Mouse (Mus musculus) kidney, postnatal 4 days (tissue): ENCODE measurements around the gene Pde3b.
A peak's percentile ranks its signal among the peaks of the same experiment; 100 is the strongest.
"Not testable (repeated sequence)": the region's sequence is repeated elsewhere in the genome, so short reads cannot be mapped to it uniquely, and the experiment has no call there.

ENCODE experiments used
- DNase-seq, 2 experiments: peaks; one replicate each; pipeline ENCODE4 v3.0.0; 2021; ENCODE audit warnings: mixed read lengths in 2 of 2

Pde3b gene

GRCm38 (mm10) chr7:114414421-114415335, at the start of gene Pde3b:
Pde3b (plus strand) TSS chr7:114415281.
- DNase-seq: peak; percentile 74 to 84

GRCm38 (mm10) chr7:114402130-114402529, 13.0 kb upstream of the Pde3b start:
- no peak for DNase-seq

GRCm38 (mm10) chr7:114415336-114416020, 397 bp downstream of the Pde3b start:
- peak; percentile 57 to 74 for DNase-seq

- DNase-seq: peak; percentile 53 to 63
Observed at GRCm38 (mm10) chr7:114416021-114416845, 1.2 kb downstream of the Pde3b start.

GRCm38 (mm10) chr7:114419331-114419730, 4.2 kb downstream of the Pde3b start:
- DNase-seq: not testable (repeated sequence)

GRCm38 (mm10) chr7:114420918-114421317, 5.8 kb downstream of the Pde3b start:
- DNase-seq: no peak

- DNase-seq: no peak
Observed at GRCm38 (mm10) chr7:114422224-114422623, 7.1 kb downstream of the Pde3b start.

GRCm38 (mm10) chr7:114429768-114430167, 14.7 kb downstream of the Pde3b start:
- no peak for DNase-seq

- DNase-seq: peak in 1 of 2 experiments; percentile 6
Observed at GRCm38 (mm10) chr7:114431966-114432365, 16.9 kb downstream of the Pde3b start.

GRCm38 (mm10) chr7:114439726-114440125, 24.6 kb downstream of the Pde3b start:
- DNase-seq: no peak

- no peak for DNase-seq
Observed at GRCm38 (mm10) chr7:114440494-114440893, 25.4 kb downstream of the Pde3b start.

GRCm38 (mm10) chr7:114452876-114453275, 37.8 kb downstream of the Pde3b start:
- no peak for DNase-seq

GRCm38 (mm10) chr7:114453300-114453990, 38.4 kb downstream of the Pde3b start:
- no peak for DNase-seq

GRCm38 (mm10) chr7:114454858-114455257, 39.8 kb downstream of the Pde3b start:
- no peak for DNase-seq

GRCm38 (mm10) chr7:114456904-114457303, 41.8 kb downstream of the Pde3b start:
- DNase-seq: no peak

GRCm38 (mm10) chr7:114459909-114460308, 44.8 kb downstream of the Pde3b start:
- DNase-seq: no peak

- DNase-seq: no peak
Observed at GRCm38 (mm10) chr7:114461727-114462126, 46.6 kb downstream of the Pde3b start.

- no peak for DNase-seq
Observed at GRCm38 (mm10) chr7:114466358-114466757, 51.3 kb downstream of the Pde3b start.

- DNase-seq: no peak
Observed at GRCm38 (mm10) chr7:114472471-114472870, 57.4 kb downstream of the Pde3b start.

- no peak for DNase-seq
Observed at GRCm38 (mm10) chr7:114474889-114475288, 59.8 kb downstream of the Pde3b start.

- DNase-seq: no peak
Observed at GRCm38 (mm10) chr7:114477884-114478283, 62.8 kb downstream of the Pde3b start.

GRCm38 (mm10) chr7:114478901-114479300, 63.8 kb downstream of the Pde3b start:
- DNase-seq: no peak
